Mouse (Mus musculus) MEL-GATA-1-ER (cell line): ENCODE measurements around the gene Prrt1.
A peak's percentile ranks its signal among the peaks of the same experiment; 100 is the strongest.

ENCODE experiments used
- DNase-seq: peaks from one replicate; pipeline ENCODE4 v3.0.0-alpha.2; 2012; ENCODE audit warnings: low read depth; ENCODE audit errors: extremely low read depth

Gene Prrt1

GRCm38 (mm10) chr17:34597566-34598095 is 31.7 kb upstream of the Prrt1 start, which contains the start of gene Ager:
Gene Ager, plus strand, starts transcription at chr17:34597862.
- no peak for DNase-seq

GRCm38 (mm10) chr17:34599891-34600290 is 29.4 kb upstream of the Prrt1 start:
- DNase-seq = no peak

- no peak for DNase-seq
These were observed 27.5 kb upstream of the Prrt1 start for GRCm38 (mm10) chr17:34601796-34602195.

- peak; percentile 100 for DNase-seq
These were observed 25.8 kb upstream of the Prrt1 start, which contains the start of gene Rnf5 for GRCm38 (mm10) chr17:34603375-34604060. Gene Rnf5, minus strand, starts transcription at chr17:34603690.

- DNase-seq = peak; percentile 96
These were observed 25.2 kb upstream of the Prrt1 start, which contains the start of gene Agpat1 for GRCm38 (mm10) chr17:34604061-34604508. Gene Agpat1, plus strand, starts transcription at chr17:34604262.

GRCm38 (mm10) chr17:34604511-34605237 is 24.7 kb upstream of the Prrt1 start:
- DNase-seq = no peak

GRCm38 (mm10) chr17:34605609-34606008 is 23.7 kb upstream of the Prrt1 start:
- DNase-seq = peak; percentile 78

- DNase-seq = no peak
These were observed 22.9 kb upstream of the Prrt1 start for GRCm38 (mm10) chr17:34606186-34607039.

GRCm38 (mm10) chr17:34607997-34608396 is 21.3 kb upstream of the Prrt1 start:
- DNase-seq = no peak

- no peak for DNase-seq
These were observed 18.3 kb upstream of the Prrt1 start for GRCm38 (mm10) chr17:34611050-34611449.

GRCm38 (mm10) chr17:34613054-34613645 is 16.2 kb upstream of the Prrt1 start:
- DNase-seq = peak; percentile 66

GRCm38 (mm10) chr17:34613830-34614229 is 15.5 kb upstream of the Prrt1 start:
- DNase-seq = no peak

GRCm38 (mm10) chr17:34615871-34616270 is 13.5 kb upstream of the Prrt1 start, which contains the start of gene Egfl8:
Gene Egfl8, minus strand, starts transcription at chr17:34615971.
- no peak for DNase-seq

GRCm38 (mm10) chr17:34618999-34619398 is 10.3 kb upstream of the Prrt1 start:
- peak; percentile 66 for DNase-seq

GRCm38 (mm10) chr17:34621006-34621405 is 8.3 kb upstream of the Prrt1 start:
- no peak for DNase-seq

GRCm38 (mm10) chr17:34623161-34623560 is 6.2 kb upstream of the Prrt1 start:
- DNase-seq = no peak

- DNase-seq = no peak
These were observed 4.4 kb upstream of the Prrt1 start for GRCm38 (mm10) chr17:34624981-34625380.

- no peak for DNase-seq
These were observed 3.1 kb upstream of the Prrt1 start for GRCm38 (mm10) chr17:34626062-34626772.

- no peak for DNase-seq
These were observed 2.6 kb upstream of the Prrt1 start for GRCm38 (mm10) chr17:34626773-34627092.
